Mouse (Mus musculus): Measurements from ENCODE around the gene Brinp1. TPM values are rescaled to one million over a fixed set of nuclear protein-coding genes. Genes with fewer than 3 reads are reported as not detected.
"Not testable (repeated sequence)": the region's sequence is repeated elsewhere in the genome, so short reads cannot be mapped to it uniquely, and the experiment has no call there.

Gene Brinp1
- polyA plus RNA-seq, 1 experiment from 2014 or later = 2.9 TPM

DNA sequence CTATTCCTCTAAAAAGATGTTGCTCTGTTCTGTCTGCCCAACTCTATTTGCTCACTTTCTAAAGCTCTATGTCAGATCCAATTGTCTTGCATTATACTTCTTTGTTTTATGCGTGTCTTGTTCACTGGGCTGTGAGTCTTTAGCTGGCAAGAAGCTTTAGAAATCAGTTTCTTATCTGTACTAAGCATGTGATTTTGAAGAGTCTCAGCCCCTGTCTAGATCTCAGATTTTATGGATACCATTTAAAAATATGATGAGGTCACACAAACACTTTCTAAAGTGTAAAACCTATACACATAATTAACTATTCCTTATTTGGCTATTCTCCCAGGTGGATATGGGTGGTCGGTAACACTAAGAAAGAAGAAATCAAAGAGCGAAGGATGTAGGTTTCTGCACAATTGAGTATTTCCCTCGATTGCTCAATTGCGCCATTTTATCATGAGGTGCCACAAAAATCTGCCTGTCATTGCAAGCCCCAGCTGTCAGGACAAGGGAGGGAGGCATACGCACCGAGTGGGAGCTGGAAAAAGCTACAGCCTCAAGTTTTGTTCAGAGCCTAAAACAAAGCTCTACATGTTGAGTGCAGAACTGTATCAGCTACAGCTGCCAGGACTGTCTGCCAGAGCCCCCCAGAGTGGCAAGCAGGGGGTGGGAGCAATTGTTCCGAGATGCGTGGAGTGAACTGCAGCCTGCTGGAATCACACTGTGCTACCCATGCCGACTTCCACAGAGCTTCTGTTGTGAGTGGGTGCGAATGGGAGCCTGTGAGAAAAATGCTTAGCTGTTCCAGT is 47.6 kb downstream of the Brinp1 start:
- no peak overlapping the region for H3K27ac ChIP-seq
- DNase-seq (ENCODE audit: low spot score) = no peak
- no peak overlapping the region for H3K4me3 ChIP-seq
- H3K27me3 ChIP-seq (ENCODE audit: low read depth, poor library complexity, severe bottlenecking) = no peaks in the 10 kb centered on the region
- H3K9me3 ChIP-seq (replicated peaks) = no peaks in the 10 kb centered on the region
- H3K36me3 ChIP-seq = no peaks in the 10 kb centered on the region
- 87% methylated on average over 11 of the region's 11 CpGs for WGBS
- no peaks in the 10 kb centered on the region for H3K4me1 ChIP-seq

DNA sequence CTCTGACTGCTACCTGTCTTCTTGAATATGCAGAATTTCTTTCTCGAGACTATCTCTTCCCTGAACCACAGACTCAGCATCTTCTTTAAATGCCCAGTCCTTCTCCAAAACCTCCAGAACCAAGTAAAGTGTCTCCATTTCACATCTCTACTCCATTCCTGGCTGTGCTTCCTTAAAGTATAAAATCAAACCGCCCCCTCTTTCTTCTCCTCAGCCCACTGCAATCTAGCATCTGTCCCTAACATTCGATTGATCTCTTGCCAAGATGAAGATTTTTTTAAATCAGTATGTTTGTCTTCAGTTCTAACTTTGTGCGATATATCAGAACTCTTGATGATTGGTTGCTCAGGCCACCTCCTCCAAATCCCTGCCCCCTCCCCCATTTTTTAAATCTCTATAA is 63.7 kb downstream of the Brinp1 start:
- H3K36me3 ChIP-seq = no peaks in the 10 kb centered on the region
- WGBS = 91% methylated on average over 4 of the region's 4 CpGs
- H3K4me3 ChIP-seq = no peak overlapping the region
- H3K9me3 ChIP-seq (replicated peaks) = no peaks in the 10 kb centered on the region
- H3K27me3 ChIP-seq (ENCODE audit: low read depth, poor library complexity, severe bottlenecking) = no peaks in the 10 kb centered on the region
- H3K4me1 ChIP-seq = no peaks in the 10 kb centered on the region
- H3K27ac ChIP-seq = no peak overlapping the region
- no peak for DNase-seq (ENCODE audit: low spot score)

DNA sequence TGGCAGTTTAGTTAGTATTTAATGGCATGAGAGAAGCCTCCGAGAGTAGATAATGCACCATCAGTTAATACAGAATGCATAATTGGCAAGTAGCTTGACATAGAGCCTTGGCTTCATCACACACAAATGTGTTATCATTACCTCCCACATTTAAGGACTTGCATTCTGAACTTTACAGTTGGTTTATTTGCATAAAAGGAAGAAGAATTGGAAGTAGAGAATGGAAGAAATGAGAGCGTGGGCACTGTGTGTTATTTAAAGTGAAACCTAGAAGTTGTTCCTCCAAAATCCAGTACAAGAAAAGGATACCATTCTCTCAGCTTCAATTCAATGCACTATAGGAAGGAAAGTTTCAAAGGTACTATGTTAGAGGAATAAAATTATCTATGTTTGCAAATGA is 67.9 kb downstream of the Brinp1 start:
- DNase-seq (ENCODE audit: low spot score) = no peak
- H3K4me1 ChIP-seq = no peaks in the 10 kb centered on the region
- no peak overlapping the region for H3K4me3 ChIP-seq
- WGBS = 94% methylated on average over 2 of the region's 2 CpGs
- no peaks in the 10 kb centered on the region for H3K9me3 ChIP-seq (replicated peaks)
- no peaks in the 10 kb centered on the region for H3K27me3 ChIP-seq (ENCODE audit: low read depth, poor library complexity, severe bottlenecking)
- no peak overlapping the region for H3K27ac ChIP-seq
- no peaks in the 10 kb centered on the region for H3K36me3 ChIP-seq

DNA sequence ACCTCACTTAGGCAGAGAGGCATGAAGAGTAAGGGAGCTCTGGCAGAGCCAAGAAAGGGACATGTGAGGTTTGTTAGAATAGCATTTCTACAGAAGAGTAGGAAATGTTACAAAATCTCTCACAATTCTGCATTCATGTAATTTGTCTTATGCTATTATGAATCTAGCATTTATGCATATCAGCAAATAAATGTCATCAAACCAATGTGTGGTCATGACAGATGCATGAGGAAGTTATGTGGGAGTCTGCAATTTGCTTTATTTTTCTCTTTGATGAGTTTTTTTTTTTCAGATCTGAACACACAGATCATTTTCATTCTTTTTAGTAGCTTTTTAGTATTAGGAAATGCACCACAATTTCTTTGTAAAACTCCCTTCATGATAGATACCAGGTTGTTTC is 82.2 kb downstream of the Brinp1 start:
- DNase-seq (ENCODE audit: low spot score) = no peak
- no peak overlapping the region for H3K4me3 ChIP-seq
- no peaks in the 10 kb centered on the region for H3K9me3 ChIP-seq (replicated peaks)
- H3K27ac ChIP-seq = no peak overlapping the region
- no peaks in the 10 kb centered on the region for H3K36me3 ChIP-seq
- no peaks in the 10 kb centered on the region for H3K27me3 ChIP-seq (ENCODE audit: low read depth, poor library complexity, severe bottlenecking)
- no peaks in the 10 kb centered on the region for H3K4me1 ChIP-seq

DNA sequence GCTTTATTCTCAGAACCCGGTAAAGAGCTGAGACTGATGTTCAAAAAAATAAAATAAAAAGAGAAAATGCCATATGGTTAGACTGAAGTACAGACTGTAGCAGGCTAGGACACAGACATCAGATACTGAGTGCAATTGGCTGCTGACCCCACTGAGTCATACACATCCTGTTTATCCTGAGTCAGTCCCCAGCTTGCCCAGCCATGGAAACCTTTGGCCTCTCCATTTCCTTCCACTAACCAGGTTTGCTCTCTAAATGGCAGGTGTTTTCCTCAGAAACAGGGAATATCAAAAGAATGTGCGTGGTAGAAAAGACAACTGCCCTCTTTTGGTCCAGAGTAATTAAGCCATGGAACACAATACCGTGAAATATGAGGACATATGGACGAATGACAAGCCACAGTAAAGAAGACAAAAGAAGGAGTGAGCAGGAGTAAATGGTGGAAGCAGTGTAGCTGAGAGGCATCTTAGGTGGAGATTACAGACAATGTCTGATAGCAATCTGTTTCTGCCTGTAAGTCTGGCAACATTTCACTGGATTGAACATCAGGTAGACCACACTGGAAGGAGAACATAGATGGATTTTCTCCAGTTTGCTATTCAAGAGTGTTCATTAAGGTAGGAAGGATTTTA is 88.9 kb downstream of the Brinp1 start:
- Histone ChIP-seq H3K4me3 (no peak overlapping the region), H3K27ac (no peak overlapping the region), H3K27me3 (ENCODE audit: low read depth, poor library complexity, severe bottlenecking) (no peaks in the 10 kb centered on the region), H3K36me3 (no peaks in the 10 kb centered on the region), H3K9me3 (replicated peaks) (no peaks in the 10 kb centered on the region), H3K4me1 (no peaks in the 10 kb centered on the region)
- no peak for DNase-seq (ENCODE audit: low spot score)
- WGBS = 83% methylated on average over 4 of the region's 4 CpGs

DNA sequence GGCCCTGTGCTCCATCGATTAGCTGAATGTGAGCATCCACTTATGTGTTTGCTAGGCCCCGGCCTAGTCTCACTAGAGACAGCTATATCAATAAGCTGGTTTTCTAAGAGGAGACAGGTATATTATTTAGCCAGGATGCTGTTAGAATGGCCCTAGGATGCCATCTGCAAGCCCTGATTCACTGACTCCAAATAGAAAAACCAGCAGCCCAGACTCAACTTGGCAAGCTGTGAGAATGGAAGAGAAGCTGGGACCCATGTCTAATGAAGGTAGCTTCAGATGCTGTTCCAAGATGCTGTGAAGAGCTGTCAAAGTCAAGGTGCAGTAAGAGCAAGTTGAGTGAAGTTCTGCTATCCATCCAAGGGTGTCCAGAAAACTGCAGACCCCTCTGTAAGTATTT is 89.5 kb downstream of the Brinp1 start:
- Histone ChIP-seq H3K4me3 (no peak overlapping the region), H3K36me3 (no peaks in the 10 kb centered on the region), H3K4me1 (no peaks in the 10 kb centered on the region), H3K27me3 (ENCODE audit: low read depth, poor library complexity, severe bottlenecking) (no peaks in the 10 kb centered on the region), H3K9me3 (replicated peaks) (no peaks in the 10 kb centered on the region), H3K27ac (no peak overlapping the region)
- no peak for DNase-seq (ENCODE audit: low spot score)
- WGBS = 96% methylated on average over 2 of the region's 2 CpGs

DNA sequence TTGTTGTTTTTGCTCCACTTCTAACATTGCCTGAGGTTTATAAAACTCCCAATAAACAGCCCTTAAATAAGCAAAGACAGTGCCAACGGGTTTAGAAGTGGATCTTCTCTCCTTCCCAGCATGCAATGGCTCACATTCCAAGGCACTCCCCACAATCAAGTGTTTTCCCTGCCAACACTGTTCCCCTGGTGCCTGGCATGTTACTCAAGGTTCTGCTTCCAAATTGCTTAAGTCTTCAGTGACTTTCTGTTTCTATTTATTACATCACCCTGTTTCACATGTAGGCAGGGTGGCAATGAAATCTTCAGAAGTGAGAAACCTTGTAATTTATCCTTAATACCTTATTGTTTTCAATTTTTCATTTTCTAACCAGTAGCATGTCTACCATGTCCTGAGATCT is 97.3 kb downstream of the Brinp1 start:
- Histone ChIP-seq H3K27me3 (ENCODE audit: low read depth, poor library complexity, severe bottlenecking) (no peaks in the 10 kb centered on the region), H3K4me3 (no peak overlapping the region), H3K9me3 (replicated peaks) (no peaks in the 10 kb centered on the region), H3K4me1 (no peaks in the 10 kb centered on the region), H3K36me3 (no peaks in the 10 kb centered on the region), H3K27ac (no peak overlapping the region)
- WGBS = 65% methylated on average over 1 of the region's 1 CpGs
- DNase-seq (ENCODE audit: low spot score) = no peak

DNA sequence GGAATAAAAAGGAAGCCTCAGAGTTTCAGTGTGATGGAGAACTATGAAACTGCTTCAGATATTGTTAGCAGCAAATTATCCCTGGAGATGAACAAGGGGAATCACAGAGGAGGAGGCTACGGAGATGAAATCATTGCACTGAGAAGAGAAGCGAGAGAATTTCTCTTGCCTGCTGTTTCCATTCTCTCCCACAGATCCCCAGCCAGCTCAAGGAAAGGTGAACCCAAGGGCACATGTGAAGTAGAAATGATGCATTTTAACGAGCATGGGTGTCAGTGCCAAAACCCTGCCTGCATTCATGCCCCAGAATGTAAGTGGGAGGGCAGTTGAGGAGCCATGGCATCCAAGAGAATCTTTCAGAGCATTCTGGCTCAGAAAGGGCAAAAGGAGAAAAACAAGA is 104.5 kb downstream of the Brinp1 start:
- DNase-seq (ENCODE audit: low spot score) = no peak
- Histone ChIP-seq H3K9me3 (replicated peaks) (no peaks in the 10 kb centered on the region), H3K36me3 (no peaks in the 10 kb centered on the region), H3K4me1 (no peaks in the 10 kb centered on the region), H3K4me3 (no peak overlapping the region), H3K27me3 (ENCODE audit: low read depth, poor library complexity, severe bottlenecking) (no peaks in the 10 kb centered on the region), H3K27ac (no peak overlapping the region)
- 79% methylated on average over 3 of the region's 3 CpGs for WGBS

DNA sequence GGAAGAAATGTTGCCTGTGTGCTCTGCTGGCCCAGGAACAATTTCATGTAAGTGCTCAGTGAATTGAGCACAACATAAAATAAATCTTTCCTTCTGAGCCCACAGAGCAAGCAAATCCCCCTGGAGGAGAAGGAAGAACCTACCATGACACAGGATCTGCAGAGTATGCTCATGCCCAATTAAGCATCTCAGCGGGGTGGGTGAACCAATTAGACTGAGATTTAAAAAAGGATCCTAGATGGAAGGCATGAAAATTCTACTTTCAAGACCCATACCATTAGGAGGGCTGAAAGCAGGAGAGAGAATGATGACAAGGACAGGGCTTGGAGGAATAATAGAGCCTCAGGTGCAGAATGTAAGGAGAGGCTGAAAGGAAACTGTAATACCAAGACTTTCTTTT is 107.2 kb downstream of the Brinp1 start:
- no peaks in the 10 kb centered on the region for H3K4me1 ChIP-seq
- 84% methylated on average over 1 of the region's 1 CpGs for WGBS

DNA sequence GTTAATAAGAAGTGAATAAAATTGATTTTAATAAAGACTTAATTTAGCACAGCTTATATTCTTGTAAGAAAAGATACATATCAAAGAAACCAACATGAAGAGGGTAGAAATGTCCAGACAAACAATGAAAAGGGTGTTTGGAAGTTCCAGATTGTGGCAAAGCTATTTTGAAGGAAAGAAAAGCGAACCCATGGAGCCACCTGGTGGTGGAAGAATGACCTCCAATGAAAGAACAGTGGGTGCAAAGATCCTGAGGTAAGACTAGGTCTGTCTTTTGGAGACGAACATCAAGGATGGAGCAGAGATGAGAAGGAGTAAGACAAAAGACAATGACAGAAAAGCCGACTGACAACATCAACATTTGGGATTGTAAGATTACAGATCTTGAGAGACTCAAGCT is 108.2 kb downstream of the Brinp1 start:
- Histone ChIP-seq H3K27ac (no peak overlapping the region), H3K36me3 (no peaks in the 10 kb centered on the region), H3K4me1 (no peaks in the 10 kb centered on the region), H3K9me3 (replicated peaks) (no peaks in the 10 kb centered on the region), H3K4me3 (no peak overlapping the region), H3K27me3 (ENCODE audit: low read depth, poor library complexity, severe bottlenecking) (no peaks in the 10 kb centered on the region)
- peak; percentile 31 for DNase-seq (ENCODE audit: low spot score)
- WGBS = 60% methylated on average over 3 of the region's 3 CpGs

More for the DNA sequence above, 107.2 kb downstream of the Brinp1 start:
- Histone ChIP-seq H3K9me3 (replicated peaks) (no peaks in the 10 kb centered on the region), H3K4me3 (no peak overlapping the region), H3K36me3 (no peaks in the 10 kb centered on the region), H3K27ac (no peak overlapping the region), H3K27me3 (ENCODE audit: low read depth, poor library complexity, severe bottlenecking) (no peaks in the 10 kb centered on the region)
- no peak for DNase-seq (ENCODE audit: low spot score)

DNA sequence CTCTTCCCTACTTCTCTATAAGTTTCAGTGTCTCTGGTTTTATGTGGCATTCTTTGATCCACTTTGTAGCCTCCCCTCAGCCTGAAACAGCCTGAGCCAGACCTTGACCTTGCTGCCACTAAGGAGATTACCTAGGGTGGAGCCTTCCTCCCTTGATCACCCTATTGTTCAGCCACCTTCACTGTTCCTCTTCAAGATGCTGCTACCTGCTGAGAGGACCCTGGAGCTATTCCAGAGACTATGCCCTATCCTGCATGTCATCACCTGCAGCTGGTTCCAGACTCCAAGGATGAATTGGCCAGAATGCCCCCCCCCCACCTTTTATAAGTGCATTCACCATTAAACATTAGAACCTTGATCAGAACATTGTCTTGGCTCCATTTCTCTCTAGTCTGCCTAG is 140.2 kb downstream of the Brinp1 start:
- not testable (repeated sequence) for H3K27ac ChIP-seq; H3K9me3 ChIP-seq (replicated peaks); DNase-seq (ENCODE audit: low spot score); H3K4me3 ChIP-seq; H3K27me3 ChIP-seq (ENCODE audit: low read depth, poor library complexity, severe bottlenecking); H3K4me1 ChIP-seq; H3K36me3 ChIP-seq

DNA sequence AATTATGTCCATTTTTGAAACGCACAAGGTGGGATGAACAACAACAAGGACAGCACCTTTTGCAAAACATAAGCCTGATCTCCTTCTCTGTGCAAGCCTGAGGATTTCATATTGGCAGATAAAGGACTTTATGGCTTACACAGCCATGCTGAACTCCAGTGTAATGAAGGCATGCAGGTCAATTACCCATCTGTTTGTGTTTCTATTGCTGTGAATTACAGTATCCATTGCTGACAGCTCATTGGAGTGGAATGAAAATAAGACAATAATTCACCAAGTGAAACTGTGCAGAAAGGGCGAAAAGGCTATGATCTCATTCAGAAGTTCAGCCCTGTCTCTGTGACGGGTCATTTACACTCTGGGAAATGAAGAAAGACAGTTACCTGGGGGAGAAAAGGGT is 147.7 kb downstream of the Brinp1 start:
- no peak overlapping the region for H3K27ac ChIP-seq
- no peak overlapping the region for H3K4me3 ChIP-seq
- H3K9me3 ChIP-seq (replicated peaks) = no peaks in the 10 kb centered on the region
- no peaks in the 10 kb centered on the region for H3K36me3 ChIP-seq
- no peaks in the 10 kb centered on the region for H3K27me3 ChIP-seq (ENCODE audit: low read depth, poor library complexity, severe bottlenecking)
- no peak for DNase-seq (ENCODE audit: low spot score)
- WGBS = 73% methylated on average over 3 of the region's 3 CpGs
- H3K4me1 ChIP-seq = no peaks in the 10 kb centered on the region

DNA sequence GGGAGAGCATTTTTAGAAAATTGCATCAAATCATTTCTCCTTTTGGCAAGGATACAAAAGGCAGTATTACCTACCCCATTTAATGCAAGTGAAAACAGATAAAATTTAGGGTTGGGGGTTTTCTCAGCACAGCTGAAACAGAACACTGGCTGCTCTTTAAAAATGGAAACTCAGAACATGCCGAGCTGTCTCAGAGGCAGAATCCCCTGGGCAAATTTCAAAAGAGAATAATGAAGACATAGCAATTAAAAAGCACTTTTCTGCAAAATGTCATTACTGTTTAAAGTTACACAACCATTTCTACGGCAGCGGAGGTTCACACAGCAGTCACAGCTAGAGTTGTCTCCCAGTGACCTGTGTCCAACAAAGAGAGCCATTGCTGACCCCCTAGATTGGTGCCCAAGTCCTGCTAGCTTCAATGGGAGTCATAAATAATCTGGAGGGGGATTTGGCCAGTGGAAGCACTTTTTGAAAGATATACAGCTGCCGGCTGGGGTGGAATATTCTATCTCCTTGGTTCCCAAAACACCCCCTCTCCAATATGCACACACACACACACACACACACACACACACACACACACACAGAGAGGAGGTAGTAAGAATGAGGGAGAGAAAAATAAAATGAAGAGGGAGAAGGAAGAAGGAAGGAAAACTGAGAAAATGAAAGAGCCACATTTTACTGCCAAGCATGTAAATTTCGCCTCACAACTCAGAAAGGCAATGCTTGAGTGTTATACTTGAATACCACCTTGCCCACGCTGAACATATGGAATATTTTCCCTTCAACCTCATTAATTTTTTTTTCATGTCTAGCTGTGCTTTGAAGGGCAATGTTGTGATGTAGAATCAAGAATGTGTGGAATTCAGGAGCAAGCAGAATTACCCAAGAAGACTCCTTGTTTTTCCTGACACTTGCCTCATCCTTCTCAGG is 152.0 kb downstream of the Brinp1 start:
- H3K4me1 ChIP-seq = no peaks in the 10 kb centered on the region
- no peak overlapping the region for H3K4me3 ChIP-seq
- no peak overlapping the region for H3K27ac ChIP-seq
- WGBS = 82% methylated on average over 6 of the region's 6 CpGs
- H3K9me3 ChIP-seq (replicated peaks) = no peaks in the 10 kb centered on the region
- H3K27me3 ChIP-seq (ENCODE audit: low read depth, poor library complexity, severe bottlenecking) = no peaks in the 10 kb centered on the region
- no peak for DNase-seq (ENCODE audit: low spot score)
- H3K36me3 ChIP-seq = no peaks in the 10 kb centered on the region

Data from limb, embryonic 10.5 days (tissue).